Mouse (Mus musculus): ENCODE data around the gene Elof1. TPM values are rescaled to one million over a fixed set of nuclear protein-coding genes. Genes with fewer than 3 reads are reported as not detected.

The Elof1 gene
- 179 and 185 TPM in 2 replicates for polyA plus RNA-seq (2015; fragmentation: Nextera tagmentation; extraction: Ambion mirVana)

- under 1% methylated on average over 52 of the region's 52 CpGs for WGBS
- Histone ChIP-seq H3K27ac (peak within 1 kb of the TSS; percentile 80), H3K4me1 (replicated peaks) (peaks cover 26% of the 10 kb centered on the region), H3K36me3 (peaks cover 22% of the 10 kb centered on the region), H3K9ac (peak within 1 kb of the TSS; percentile 92), H3K9me3 (no peaks in the 10 kb centered on the region), H3K27me3 (peaks cover 10% of the 10 kb centered on the region; the same call in 1 of the 2 replicates), H3K4me2 (peak within 1 kb of the TSS; percentile 91), H3K4me3 (peak within 1 kb of the TSS; percentile 94)
- ATAC-seq (ENCODE audit: low FRiP score): peak; percentile 96
Measured at GRCm38 (mm10) chr9:22116740-22117426, at the start of gene Elof1. Elof1 (minus strand) TSS chr9:22117172.

GRCm38 (mm10) chr9:22166686-22167085 is 49.7 kb upstream of the Elof1 start:
- Histone ChIP-seq H3K4me3 (no peak overlapping the region), H3K9me3 (no peaks in the 10 kb centered on the region), H3K27me3 (peaks cover 15% of the 10 kb centered on the region; the same call in 1 of the 2 replicates), H3K27ac (no peak overlapping the region), H3K9ac (no peak overlapping the region), H3K4me1 (replicated peaks) (peaks cover 8% of the 10 kb centered on the region; the same call in 1 of the 2 replicates), H3K4me2 (no peak overlapping the region), H3K36me3 (no peaks in the 10 kb centered on the region)
- 90% methylated on average over 10 of the region's 10 CpGs for WGBS
- ATAC-seq (ENCODE audit: low FRiP score): no peak

- Histone ChIP-seq H3K4me3 (no peak overlapping the region), H3K4me1 (replicated peaks) (peaks cover 8% of the 10 kb centered on the region; the same call in 1 of the 2 replicates), H3K9ac (no peak overlapping the region), H3K36me3 (no peaks in the 10 kb centered on the region), H3K9me3 (no peaks in the 10 kb centered on the region), H3K27ac (no peak overlapping the region), H3K4me2 (no peak overlapping the region), H3K27me3 (peaks cover 15% of the 10 kb centered on the region; the same call in 1 of the 2 replicates)
- WGBS: 58% methylated on average over 6 of the region's 6 CpGs
- no peak for ATAC-seq (ENCODE audit: low FRiP score)
Measured at GRCm38 (mm10) chr9:22165964-22166363, 49.0 kb upstream of the Elof1 start.

- H3K27ac ChIP-seq: peak overlapping the region; percentile 89
- peak overlapping the region; percentile 79 for H3K9ac ChIP-seq
Measured at GRCm38 (mm10) chr9:22164711-22165668, 48.0 kb upstream of the Elof1 start.

GRCm38 (mm10) chr9:22162912-22163311 is 45.9 kb upstream of the Elof1 start:
- 91% methylated on average over 7 of the region's 7 CpGs for WGBS
- no peak for ATAC-seq (ENCODE audit: low FRiP score)
- Histone ChIP-seq H3K27me3 (peaks cover 20% of the 10 kb centered on the region; the same call in 1 of the 2 replicates), H3K4me2 (no peak overlapping the region), H3K9ac (no peak overlapping the region), H3K4me1 (replicated peaks) (peaks cover 15% of the 10 kb centered on the region), H3K36me3 (peaks cover 6% of the 10 kb centered on the region), H3K9me3 (no peaks in the 10 kb centered on the region), H3K27ac (no peak overlapping the region), H3K4me3 (no peak overlapping the region)

More at GRCm38 (mm10) chr9:22164711-22165668, 48.0 kb upstream of the Elof1 start:
- peak overlapping the region; percentile 63 for H3K4me3 ChIP-seq
- peaks cover 8% of the 10 kb centered on the region; the same call in 1 of the 2 replicates for H3K4me1 ChIP-seq (replicated peaks)
- peak; percentile 89 for ATAC-seq (ENCODE audit: low FRiP score)
- WGBS: 2% methylated on average over 53 of the region's 54 CpGs
- peak overlapping the region; percentile 82 for H3K4me2 ChIP-seq
- H3K9me3 ChIP-seq: no peaks in the 10 kb centered on the region
- peaks cover 15% of the 10 kb centered on the region; the same call in 1 of the 2 replicates for H3K27me3 ChIP-seq
- no peaks in the 10 kb centered on the region for H3K36me3 ChIP-seq

GRCm38 (mm10) chr9:22162305-22162704 is 45.3 kb upstream of the Elof1 start:
- Histone ChIP-seq H3K27ac (no peak overlapping the region), H3K9me3 (no peaks in the 10 kb centered on the region), H3K4me2 (no peak overlapping the region), H3K4me3 (no peak overlapping the region), H3K4me1 (replicated peaks) (peaks cover 21% of the 10 kb centered on the region), H3K9ac (peak overlapping the region; percentile 29; the same call in 1 of the 2 replicates), H3K36me3 (peaks cover 6% of the 10 kb centered on the region), H3K27me3 (peaks cover 21% of the 10 kb centered on the region; the same call in 1 of the 2 replicates)
- WGBS: 86% methylated on average over 9 of the region's 9 CpGs
- ATAC-seq (ENCODE audit: low FRiP score): no peak

- Histone ChIP-seq H3K9ac (no peak overlapping the region), H3K4me2 (no peak overlapping the region), H3K27ac (no peak overlapping the region), H3K27me3 (peaks cover 21% of the 10 kb centered on the region; the same call in 1 of the 2 replicates), H3K4me3 (no peak overlapping the region), H3K9me3 (no peaks in the 10 kb centered on the region), H3K36me3 (peaks cover 6% of the 10 kb centered on the region), H3K4me1 (replicated peaks) (peaks cover 24% of the 10 kb centered on the region)
- ATAC-seq (ENCODE audit: low FRiP score): no peak
- 39% methylated on average over 6 of the region's 6 CpGs for WGBS
Measured at GRCm38 (mm10) chr9:22161299-22161698, 44.3 kb upstream of the Elof1 start.

- Histone ChIP-seq H3K4me1 (replicated peaks) (peaks cover 23% of the 10 kb centered on the region), H3K27me3 (0 out of 2 replicates have a peak, but pooled peaks cover 8% of the 10 kb centered on the region), H3K9me3 (no peaks in the 10 kb centered on the region), H3K9ac (peak overlapping the region; percentile 89), H3K36me3 (peaks cover 6% of the 10 kb centered on the region), H3K27ac (peak overlapping the region; percentile 94; the same call in 1 of the 2 replicates), H3K4me2 (peak overlapping the region; percentile 66), H3K4me3 (peak overlapping the region; percentile 63)
- ATAC-seq (ENCODE audit: low FRiP score): no peak
- WGBS: 66% methylated on average over 34 of the region's 34 CpGs
Measured at GRCm38 (mm10) chr9:22157516-22158265, 40.7 kb upstream of the Elof1 start.

GRCm38 (mm10) chr9:22156497-22157245 is 39.7 kb upstream of the Elof1 start, which contains the start of gene Pigyl:
Pigyl (plus strand) TSS chr9:22156846.
- Histone ChIP-seq H3K9ac (peak within 1 kb of the TSS; percentile 89), H3K36me3 (peaks cover 6% of the 10 kb centered on the region), H3K4me1 (replicated peaks) (peaks cover 23% of the 10 kb centered on the region), H3K4me2 (peak within 1 kb of the TSS; percentile 66), H3K4me3 (peak within 1 kb of the TSS; percentile 63), H3K27me3 (0 out of 2 replicates have a peak, but pooled peaks cover 6% of the 10 kb centered on the region), H3K27ac (peak within 1 kb of the TSS; percentile 94), H3K9me3 (no peaks in the 10 kb centered on the region)
- peak; percentile 99 for ATAC-seq (ENCODE audit: low FRiP score)
- under 1% methylated on average over 65 of the region's 65 CpGs for whole genome bisulfite sequencing

GRCm38 (mm10) chr9:22155614-22156013 is 38.6 kb upstream of the Elof1 start:
- Histone ChIP-seq H3K4me1 (replicated peaks) (peaks cover 23% of the 10 kb centered on the region), H3K27ac (no peak overlapping the region), H3K9ac (no peak overlapping the region; the same call in 1 of the 2 replicates), H3K4me2 (peak overlapping the region; percentile 53; the same call in 1 of the 2 replicates), H3K27me3 (0 out of 2 replicates have a peak, but pooled peaks cover 6% of the 10 kb centered on the region), H3K36me3 (peaks cover 6% of the 10 kb centered on the region), H3K4me3 (0 out of 2 replicates have a peak overlapping the region, but pooled peaks have one; percentile 63), H3K9me3 (no peaks in the 10 kb centered on the region)
- peak; percentile 3; the same call in 1 of the 2 replicates for ATAC-seq (ENCODE audit: low FRiP score)
- WGBS: 24% methylated on average over 10 of the region's 10 CpGs
